Mouse (Mus musculus): ENCODE measurements at regions not wholly inside any gene's neighbourhood (a gene's known extent, or its start where the extent isn't known, plus 50 kb on each side); places are given as distances from the start of the nearest gene placed in this dataset.

GRCm38 (mm10) chr6:144876758-144877157 is 95.0 kb upstream of the Sox5 start:
- DNase-seq (ENCODE audit: low spot score) = no peak

- no peak for DNase-seq (ENCODE audit: low spot score)
Observed at GRCm38 (mm10) chr6:144875862-144876261, 94.1 kb upstream of the Sox5 start.

DNA sequence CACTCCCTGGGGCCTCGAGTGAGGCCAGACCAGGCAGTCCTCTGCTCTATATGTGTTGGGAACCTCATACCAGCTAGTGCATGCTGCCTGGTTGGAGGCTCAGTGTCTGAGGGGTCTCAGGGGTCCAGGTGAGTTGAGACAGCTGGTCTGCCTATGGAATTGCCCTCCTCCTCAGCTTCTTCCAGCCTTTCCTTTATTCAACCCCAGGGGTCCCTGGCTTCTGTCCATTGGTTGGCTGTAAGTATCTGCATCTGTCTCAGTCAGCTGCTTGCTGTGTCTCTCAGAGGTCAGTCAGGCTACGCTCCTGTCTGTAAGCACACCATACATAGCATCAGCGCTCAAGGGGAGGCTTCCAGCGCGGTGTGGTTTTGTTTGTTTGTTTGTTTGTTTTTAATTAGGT is 92.5 kb upstream of the Sox5 start:
- DNase-seq (ENCODE audit: low spot score) = no peak

DNA sequence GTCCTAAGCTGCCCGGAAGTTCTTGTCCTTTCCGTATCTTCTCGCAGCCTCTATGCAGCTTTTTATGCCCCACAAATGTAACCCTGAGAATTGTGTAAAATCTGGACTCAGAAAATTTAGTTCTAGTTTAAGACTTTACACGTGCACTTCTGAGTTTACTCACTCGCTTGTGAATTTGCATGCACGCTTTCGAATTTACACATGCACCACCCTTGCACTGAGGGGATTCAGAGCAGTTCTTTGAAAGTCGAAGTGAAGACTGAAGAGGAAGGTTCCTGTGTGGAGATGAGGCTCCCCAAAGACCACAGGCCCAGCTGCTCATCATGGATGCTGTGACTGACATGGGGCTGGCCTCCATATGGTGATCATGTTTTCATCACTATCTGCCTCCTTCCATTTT is 89.2 kb upstream of the Sox5 start:
- no peak for DNase-seq (ENCODE audit: low spot score)

DNA sequence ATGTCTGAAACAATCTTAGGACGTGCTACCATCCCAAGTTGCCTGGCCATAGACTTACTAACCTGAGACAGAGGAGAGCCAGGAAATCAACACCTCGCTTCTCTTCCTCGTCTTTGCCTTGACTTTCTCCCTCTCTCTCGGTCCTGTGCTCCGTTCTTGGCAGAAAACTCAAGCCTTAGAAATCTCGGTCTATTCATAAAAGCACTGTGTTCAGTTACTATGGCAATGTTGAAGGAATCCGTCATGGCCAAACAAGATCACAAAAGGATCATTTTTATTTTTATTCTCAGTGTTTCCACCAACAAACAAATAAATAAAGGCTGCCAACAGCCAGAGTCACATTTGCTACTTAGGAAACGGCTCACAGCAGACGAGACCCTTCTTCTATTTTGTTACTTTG is 85.6 kb upstream of the Sox5 start:
- no peak for DNase-seq (ENCODE audit: low spot score)

GRCm38 (mm10) chr6:144864026-144864425 is 82.2 kb upstream of the Sox5 start:
- no peak for DNase-seq (ENCODE audit: low spot score)

DNA sequence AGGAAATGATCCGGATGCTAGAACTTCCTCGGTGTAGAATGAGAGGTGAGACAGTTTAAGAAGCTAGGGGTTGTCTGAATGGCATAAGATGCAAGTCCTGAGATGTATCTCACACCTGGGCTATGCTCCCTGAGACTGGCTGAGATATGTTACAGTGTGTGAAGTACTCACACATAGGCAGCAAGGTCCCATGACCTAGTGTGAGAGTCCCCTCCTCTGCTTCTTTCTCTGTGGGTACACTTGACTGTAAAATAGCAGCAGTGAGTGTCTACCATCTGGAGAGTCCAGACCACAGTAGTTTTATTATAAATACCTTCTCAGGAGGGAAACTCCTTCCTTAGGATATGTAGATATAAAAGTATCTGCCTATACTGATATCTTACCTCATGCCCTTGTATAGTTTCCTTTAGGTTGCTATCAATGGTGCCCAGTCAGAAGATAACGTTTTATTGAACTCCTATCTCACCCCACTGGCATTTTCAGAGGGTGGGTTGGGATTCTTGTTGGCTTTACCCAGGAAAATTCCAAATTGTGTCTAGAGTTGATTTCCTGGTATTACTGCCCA is 81.7 kb upstream of the Sox5 start:
- DNase-seq (ENCODE audit: low spot score) = no peak

DNA sequence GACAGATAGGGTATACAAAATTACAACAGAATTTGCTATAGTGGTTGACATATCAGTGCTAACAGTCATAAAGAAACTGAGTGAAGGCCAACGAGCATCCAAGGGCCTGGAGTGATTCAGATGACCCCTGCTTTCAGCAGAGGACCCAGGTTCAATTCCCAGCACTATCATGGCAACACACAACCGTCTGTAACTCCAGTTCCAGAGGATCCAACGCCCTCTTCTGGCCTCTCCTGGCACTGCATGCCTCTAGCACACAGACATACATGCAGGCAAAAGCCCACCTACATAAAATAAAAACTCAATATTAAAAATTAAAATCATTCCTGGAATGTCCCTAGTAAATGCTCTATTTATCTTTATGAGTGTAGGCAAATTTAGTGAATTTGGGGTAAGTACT is 59.7 kb upstream of the Sox5 start:
- DNase-seq (ENCODE audit: low spot score) = no peak

GRCm38 (mm10) chr6:144839383-144839782 is 57.6 kb upstream of the Sox5 start:
- no peak for DNase-seq (ENCODE audit: low spot score)

- DNase-seq (ENCODE audit: low spot score) = no peak
Observed at GRCm38 (mm10) chr6:144834323-144835183, 52.8 kb upstream of the Sox5 start.
